Mouse (Mus musculus) adipocyte (in vitro differentiated cells): ENCODE data around the gene Tmem26.

Source experiments
- DNase-seq: peaks from one replicate; pipeline ENCODE4 v3.0.0-alpha.2; 2016; ENCODE audit warnings: low spot score

Tmem26 gene

GRCm38 (mm10) chr10:68759238-68759637 is 35.8 kb downstream of the Tmem26 start:
- DNase-seq = peak; percentile 26

DNA sequence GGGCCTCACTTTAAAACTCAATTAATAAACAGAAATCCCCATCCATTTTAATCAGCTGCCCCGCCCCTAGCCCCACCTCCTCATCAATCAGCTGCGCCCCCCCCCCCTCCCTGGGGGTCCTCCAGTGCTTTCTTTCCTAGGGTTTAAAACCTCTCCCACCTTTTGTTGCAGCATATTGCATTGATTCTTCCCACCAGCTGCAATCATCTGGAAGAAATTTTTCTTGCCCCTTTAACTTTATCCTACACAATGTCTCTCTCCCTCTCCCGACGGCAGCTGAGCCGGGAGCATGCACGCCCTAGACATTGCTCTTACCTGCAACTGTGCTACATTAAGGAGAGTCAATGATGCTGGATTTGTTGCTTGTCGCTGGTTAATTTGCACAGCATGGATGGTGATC is 36.3 kb downstream of the Tmem26 start:
- DNase-seq = no peak

DNA sequence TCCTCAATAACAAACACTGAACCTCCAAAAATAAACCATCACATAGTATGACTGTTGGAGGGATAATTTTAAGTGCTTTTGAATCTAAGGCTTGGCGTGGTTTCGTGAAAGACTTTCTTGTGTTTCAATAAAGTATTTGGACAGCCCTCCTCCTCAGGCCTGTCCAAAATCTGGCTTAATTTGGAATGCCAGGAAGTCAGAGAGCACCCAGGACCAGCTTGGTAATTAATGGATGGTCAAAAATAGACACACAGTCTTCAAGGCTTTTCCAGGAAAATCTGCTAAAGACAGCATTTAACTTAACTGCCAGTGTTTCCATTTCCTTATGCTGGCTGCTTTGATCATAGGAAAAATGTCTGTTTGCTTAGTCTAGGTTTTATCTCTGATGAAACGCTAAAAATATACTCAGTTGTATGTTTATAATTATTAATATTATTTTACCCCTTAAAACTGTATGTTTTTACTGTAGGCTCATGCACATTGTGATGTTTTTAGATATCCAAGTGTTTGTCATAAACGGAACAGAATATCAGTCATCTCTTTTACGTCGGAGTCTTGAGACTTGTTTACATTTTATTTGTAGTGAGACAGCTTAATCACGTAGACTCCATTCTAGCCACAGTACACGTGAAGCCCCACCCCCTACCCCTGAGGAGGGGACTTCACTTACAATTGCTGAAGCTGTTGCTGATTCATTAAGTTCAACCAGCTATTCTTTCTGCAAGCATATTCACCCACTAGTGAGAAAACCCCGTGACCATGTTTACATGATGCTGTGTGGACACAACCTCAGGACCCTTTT is 57.8 kb downstream of the Tmem26 start:
- DNase-seq = no peak

DNA sequence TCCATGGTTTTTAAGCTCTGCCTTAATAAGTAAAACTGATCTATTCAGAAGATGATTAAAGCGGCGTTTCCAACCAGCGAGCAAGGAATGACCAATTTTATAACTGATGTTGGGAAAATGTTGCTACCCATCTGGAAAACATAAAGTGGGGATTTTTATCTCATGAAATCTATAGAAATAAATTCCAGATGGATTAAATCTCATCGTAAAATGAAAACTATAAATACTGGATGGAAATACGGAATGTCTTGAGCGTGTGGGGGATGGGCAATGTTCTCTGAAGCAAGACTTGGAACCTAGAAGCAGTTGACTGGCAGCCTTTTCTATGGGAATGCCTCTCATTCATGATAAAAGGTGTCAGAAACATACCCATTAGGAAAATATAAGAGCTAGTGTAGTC is 59.3 kb downstream of the Tmem26 start:
- DNase-seq = no peak

DNA sequence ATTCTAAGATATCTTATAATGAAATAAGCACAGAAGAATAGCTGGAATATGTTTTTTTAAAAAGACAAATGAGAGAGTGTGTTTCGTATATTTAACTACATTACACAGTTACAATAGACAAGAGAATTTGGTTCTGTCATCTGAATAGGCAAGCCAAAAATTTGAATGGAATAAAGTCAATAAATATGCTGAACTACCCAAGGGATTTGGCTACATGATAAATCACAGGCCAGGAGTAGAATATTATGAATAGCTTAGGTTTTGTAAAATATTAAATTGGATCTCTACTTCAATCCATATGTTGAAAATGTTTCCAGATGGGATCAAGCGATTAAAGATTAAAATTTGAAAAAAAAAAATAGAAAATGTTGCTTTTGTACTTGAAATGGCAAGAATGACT is 60.4 kb downstream of the Tmem26 start:
- DNase-seq = no peak

DNA sequence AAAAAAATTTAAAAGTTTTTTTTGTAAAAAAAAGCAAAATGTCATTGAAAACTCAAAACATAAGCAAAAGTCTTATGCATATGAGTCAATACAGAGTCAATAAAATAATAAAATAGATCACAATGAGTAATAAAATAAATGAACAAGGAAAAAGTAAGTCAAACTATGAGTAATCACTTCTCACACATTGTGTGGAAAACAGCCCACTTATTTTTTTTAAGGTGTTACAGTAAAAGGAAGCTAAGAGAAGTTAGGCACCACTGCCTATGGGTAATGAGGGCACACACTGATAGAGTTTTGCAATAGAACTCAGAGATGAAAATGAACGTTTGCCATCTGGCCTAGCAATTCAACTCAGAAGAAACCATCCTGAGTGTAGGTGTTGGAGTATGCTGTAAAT is 61.0 kb downstream of the Tmem26 start:
- no peak for DNase-seq

- DNase-seq = no peak
Observed at GRCm38 (mm10) chr10:68795466-68795865, 72.0 kb downstream of the Tmem26 start.

GRCm38 (mm10) chr10:68799883-68800282 is 76.4 kb downstream of the Tmem26 start:
- no peak for DNase-seq

- DNase-seq = no peak
Observed at GRCm38 (mm10) chr10:68800339-68800738, 76.9 kb downstream of the Tmem26 start.

DNA sequence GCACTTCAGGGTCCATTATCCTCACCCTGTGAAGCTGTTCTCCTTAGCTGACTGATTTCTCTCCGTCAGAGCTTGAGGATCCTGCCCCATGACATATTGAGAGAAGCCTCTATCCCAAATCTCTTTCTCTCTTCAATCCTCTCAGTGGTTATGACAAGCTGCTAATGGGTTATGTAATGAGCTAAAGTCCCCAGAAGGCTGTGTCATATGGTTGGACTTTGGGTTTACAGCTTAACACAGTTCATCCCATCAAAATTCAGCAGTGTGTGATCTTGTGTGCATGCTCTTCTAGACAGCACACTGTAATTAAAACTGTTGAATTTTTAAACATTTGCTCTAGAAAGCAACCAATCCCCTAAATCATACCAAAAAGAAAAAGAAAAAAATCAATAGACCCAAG is 82.9 kb downstream of the Tmem26 start:
- DNase-seq = no peak

DNA sequence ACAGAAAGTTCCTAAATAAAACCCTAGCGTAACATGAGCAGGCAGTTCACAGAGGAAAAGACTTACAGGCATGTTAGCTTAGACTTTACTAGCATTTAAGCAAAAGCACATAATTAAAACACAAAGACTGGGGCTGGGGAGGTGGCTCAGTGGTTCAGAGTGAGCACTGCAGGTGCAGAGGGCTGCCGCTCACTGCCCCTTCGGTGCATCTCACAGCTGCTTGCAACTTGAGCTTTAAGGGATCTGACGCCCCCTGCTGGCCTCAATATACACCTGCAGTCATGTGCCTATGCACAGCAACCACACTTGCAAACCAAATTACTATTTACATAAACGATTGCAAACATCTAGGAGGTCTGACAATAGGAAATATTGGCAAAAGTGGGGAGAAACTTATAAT is 87.5 kb downstream of the Tmem26 start:
- DNase-seq = no peak

DNA sequence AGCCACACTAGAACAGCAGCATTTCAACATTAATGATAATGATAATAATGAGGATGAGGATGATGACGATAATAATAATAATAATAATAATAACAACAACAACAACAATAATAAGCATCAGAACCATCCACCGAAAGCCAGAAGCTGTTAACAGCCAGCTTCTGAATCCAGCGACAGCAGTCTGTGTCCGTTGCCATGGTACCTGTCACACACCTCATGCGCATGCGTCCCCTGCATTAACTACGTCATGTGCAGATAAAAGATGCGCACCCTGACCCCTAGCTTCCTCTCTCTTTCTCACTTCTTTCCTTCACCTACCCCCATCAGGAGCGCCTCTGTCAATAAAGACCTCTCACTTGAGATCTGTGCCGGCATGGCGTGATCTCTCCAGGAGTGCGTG is 89.3 kb downstream of the Tmem26 start:
- no peak for DNase-seq

DNA sequence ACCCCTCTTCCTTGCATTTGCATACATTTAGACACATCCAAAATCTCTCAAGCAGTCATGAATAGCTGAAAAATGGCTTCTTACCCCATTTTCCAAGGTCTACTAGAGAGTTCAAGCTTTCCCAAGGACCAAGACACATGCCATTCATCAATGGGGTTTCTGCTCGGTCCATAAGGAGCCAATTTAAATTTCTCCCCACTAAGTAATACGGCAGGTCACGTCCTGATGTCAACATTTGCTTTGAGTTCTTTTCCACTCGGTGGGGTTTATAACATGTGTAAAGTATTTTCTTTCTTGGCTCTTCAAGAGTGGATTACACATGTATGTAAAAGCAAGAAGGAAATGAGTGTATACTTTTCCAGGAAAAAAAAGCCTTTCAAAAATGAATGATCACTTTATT is 93.8 kb downstream of the Tmem26 start:
- no peak for DNase-seq

DNA sequence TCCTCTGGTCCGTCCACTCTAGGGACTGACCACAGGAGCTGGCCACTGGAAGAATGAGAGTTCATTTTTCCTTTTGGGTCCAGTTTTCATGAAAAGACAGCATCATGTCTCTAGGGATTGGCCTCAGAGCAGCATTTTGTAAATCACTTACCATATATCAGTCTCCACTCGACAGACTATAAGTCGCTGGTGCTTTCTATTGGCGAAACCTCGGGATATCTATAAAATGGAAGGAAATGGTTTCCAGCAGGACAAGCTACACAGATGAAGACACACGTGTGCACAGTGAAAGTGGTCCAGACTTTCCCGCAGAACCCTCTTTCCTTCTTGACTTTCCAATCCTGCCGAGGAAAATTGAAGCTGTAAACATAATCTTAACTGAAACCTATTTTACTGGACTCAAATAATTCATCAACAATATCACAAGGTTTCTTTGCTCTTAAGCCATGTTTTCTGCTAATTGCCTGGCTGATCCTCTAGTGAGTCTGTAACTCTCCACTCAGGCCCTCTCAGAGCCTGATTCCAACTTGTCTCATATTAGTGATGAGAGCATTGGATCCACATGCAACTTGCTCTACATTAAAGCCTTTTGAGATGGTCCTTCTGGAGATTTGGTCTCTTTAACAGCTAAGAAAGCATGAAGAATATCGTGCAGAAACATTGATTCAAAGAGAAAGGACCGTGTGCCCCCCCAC is 94.8 kb downstream of the Tmem26 start:
- DNase-seq = no peak

- no peak for DNase-seq
Observed at GRCm38 (mm10) chr10:68824519-68824918, 101.1 kb downstream of the Tmem26 start.
